Mouse (Mus musculus): ENCODE results near the gene Gpr65. TPM values are rescaled to one million over a fixed set of nuclear protein-coding genes. Genes with fewer than 3 reads are reported as not detected.
"Not testable (repeated sequence)": the region's sequence is repeated elsewhere in the genome, so short reads cannot be mapped to it uniquely, and the experiment has no call there.

The Gpr65 gene
- polyA plus RNA-seq, 1 experiment from 2014 or later: 0.72 TPM

GRCm38 (mm10) chr12:98322426-98322825, 54.0 kb downstream of the Gpr65 start:
- Histone ChIP-seq H3K9ac (no peak overlapping the region), H3K4me2 (no peak overlapping the region), H3K9me3 (replicated peaks) (no peaks in the 10 kb centered on the region), H3K27ac (ENCODE audit: poor library complexity, severe bottlenecking) (no peak overlapping the region), H3K36me3 (no peaks in the 10 kb centered on the region), H3K4me3 (no peak overlapping the region), H3K27me3 (replicated peaks) (no peaks in the 10 kb centered on the region), H3K4me1 (replicated peaks) (no peaks in the 10 kb centered on the region)
- 70% methylated on average over 4 of the region's 4 CpGs for WGBS
- no peak for ATAC-seq (ENCODE audit: insufficient number of reproducible peaks, low FRiP score)

GRCm38 (mm10) chr12:98324170-98324569, 55.7 kb downstream of the Gpr65 start:
- not testable (repeated sequence) for H3K27ac ChIP-seq (ENCODE audit: poor library complexity, severe bottlenecking); ATAC-seq (ENCODE audit: insufficient number of reproducible peaks, low FRiP score); H3K36me3 ChIP-seq; H3K27me3 ChIP-seq (replicated peaks); H3K4me3 ChIP-seq; H3K4me1 ChIP-seq (replicated peaks); H3K4me2 ChIP-seq; H3K9ac ChIP-seq; H3K9me3 ChIP-seq (replicated peaks)
- WGBS: no CpG with 5 or more reads among the region's 1 CpGs

Other genes with a start within 250 kb of the Gpr65 start
- 8.5 and 9.2 TPM in 2 replicates for gene Galc, start 9.2 kb upstream of the Gpr65 start, polyA plus RNA-seq (2016; fragmentation: Nextera tagmentation; extraction: Ambion mirVana)